Mouse (Mus musculus): Measurements from ENCODE around the gene Hapln2. TPM values are rescaled to one million over a fixed set of nuclear protein-coding genes. Genes with fewer than 3 reads are reported as not detected.

Hapln2 gene
- polyA plus RNA-seq, 1 experiment: not detected

GRCm38 (mm10) chr3:88042661-88043421 is 15.5 kb upstream of the Hapln2 start, which contains the start of gene Gpatch4:
TSS of gene Gpatch4 (plus strand) at chr3:88043108.
- peak within 1 kb of the TSS; percentile 97 for H3K4me3 ChIP-seq (replicated peaks)

GRCm38 (mm10) chr3:88035561-88036293 is 8.3 kb upstream of the Hapln2 start:
- H3K9me3 ChIP-seq: peaks cover 14% of the 10 kb centered on the region
- H3K27me3 ChIP-seq (replicated peaks): peaks cover 46% of the 10 kb centered on the region
- peaks cover 21% of the 10 kb centered on the region for H3K4me1 ChIP-seq
- H3K4me3 ChIP-seq (replicated peaks): peak overlapping the region; percentile 33
- no peak for TF ChIP-seq FLI1 (IDR thresholded peaks at IDR 0.05; ENCODE audit: low read length)
- no peak for TF ChIP-seq GATA1 (IDR thresholded peaks at IDR 0.05; ENCODE audit: borderline replicate concordance, low read length)
- no peaks in the 10 kb centered on the region for H3K36me3 ChIP-seq (replicated peaks; ENCODE audit: low read length)

More at GRCm38 (mm10) chr3:88042661-88043421, 15.5 kb upstream of the Hapln2 start, which contains the start of gene Gpatch4:
- Histone ChIP-seq H3K27me3 (replicated peaks) (peaks cover 18% of the 10 kb centered on the region), H3K36me3 (replicated peaks; ENCODE audit: low read length) (no peaks in the 10 kb centered on the region), H3K9me3 (no peaks in the 10 kb centered on the region), H3K4me1 (peaks cover 34% of the 10 kb centered on the region)
- TF ChIP-seq FLI1 (IDR thresholded peaks at IDR 0.05; ENCODE audit: low read length) (no peak), GATA1 (IDR thresholded peaks at IDR 0.05; ENCODE audit: borderline replicate concordance, low read length) (no peak)

GRCm38 (mm10) chr3:88033506-88033905 is 6.1 kb upstream of the Hapln2 start:
- Histone ChIP-seq H3K4me3 (replicated peaks) (no peak overlapping the region), H3K27me3 (replicated peaks) (peaks cover 47% of the 10 kb centered on the region), H3K4me1 (peaks cover 18% of the 10 kb centered on the region), H3K36me3 (replicated peaks; ENCODE audit: low read length) (no peaks in the 10 kb centered on the region), H3K9me3 (peaks cover 15% of the 10 kb centered on the region)
- no peak for TF ChIP-seq GATA1 (IDR thresholded peaks at IDR 0.05; ENCODE audit: borderline replicate concordance, low read length)
- no peak for TF ChIP-seq FLI1 (IDR thresholded peaks at IDR 0.05; ENCODE audit: low read length)

GRCm38 (mm10) chr3:88030608-88031395 is 3.4 kb upstream of the Hapln2 start:
- TF ChIP-seq GATA1 (IDR thresholded peaks at IDR 0.05; ENCODE audit: borderline replicate concordance, low read length): no peak
- Histone ChIP-seq H3K9me3 (peaks cover 26% of the 10 kb centered on the region), H3K27me3 (replicated peaks) (peaks cover 61% of the 10 kb centered on the region), H3K4me1 (peaks cover 9% of the 10 kb centered on the region), H3K4me3 (replicated peaks) (no peak overlapping the region), H3K36me3 (replicated peaks; ENCODE audit: low read length) (no peaks in the 10 kb centered on the region)

- TF ChIP-seq GATA1 (IDR thresholded peaks at IDR 0.05; ENCODE audit: borderline replicate concordance, low read length): no peak
- no peaks in the 10 kb centered on the region for H3K36me3 ChIP-seq (replicated peaks; ENCODE audit: low read length)
- H3K4me1 ChIP-seq: peaks cover 30% of the 10 kb centered on the region
- no peak overlapping the region for H3K4me3 ChIP-seq (replicated peaks)
- peaks cover 83% of the 10 kb centered on the region for H3K27me3 ChIP-seq (replicated peaks)
- H3K9me3 ChIP-seq: peaks cover 18% of the 10 kb centered on the region
Observed at GRCm38 (mm10) chr3:88026823-88027222, 560 bp downstream of the Hapln2 start.

GRCm38 (mm10) chr3:88023192-88024074 is 4.0 kb downstream of the Hapln2 start:
- peaks cover 80% of the 10 kb centered on the region for H3K27me3 ChIP-seq (replicated peaks)
- TF ChIP-seq FLI1 (IDR thresholded peaks at IDR 0.05; ENCODE audit: low read length): no peak
- no peak for TF ChIP-seq GATA1 (IDR thresholded peaks at IDR 0.05; ENCODE audit: borderline replicate concordance, low read length)
- H3K36me3 ChIP-seq (replicated peaks; ENCODE audit: low read length): no peaks in the 10 kb centered on the region
- peak overlapping the region; percentile 92 for H3K4me3 ChIP-seq (replicated peaks)
- peaks cover 16% of the 10 kb centered on the region for H3K9me3 ChIP-seq
- peaks cover 24% of the 10 kb centered on the region for H3K4me1 ChIP-seq

- TF ChIP-seq GATA1 (IDR thresholded peaks at IDR 0.05; ENCODE audit: borderline replicate concordance, low read length): no peak
- no peak for TF ChIP-seq FLI1 (IDR thresholded peaks at IDR 0.05; ENCODE audit: low read length)
- Histone ChIP-seq H3K4me1 (peaks cover 24% of the 10 kb centered on the region), H3K4me3 (replicated peaks) (peak overlapping the region; percentile 92), H3K9me3 (peaks cover 7% of the 10 kb centered on the region), H3K27me3 (replicated peaks) (peaks cover 81% of the 10 kb centered on the region), H3K36me3 (replicated peaks; ENCODE audit: low read length) (no peaks in the 10 kb centered on the region)
Observed at GRCm38 (mm10) chr3:88022322-88023191, 4.8 kb downstream of the Hapln2 start.

- no peak for TF ChIP-seq FLI1 (IDR thresholded peaks at IDR 0.05; ENCODE audit: low read length)
- no peak for TF ChIP-seq GATA1 (IDR thresholded peaks at IDR 0.05; ENCODE audit: borderline replicate concordance, low read length)
- H3K9me3 ChIP-seq: peaks cover 25% of the 10 kb centered on the region
- no peaks in the 10 kb centered on the region for H3K4me1 ChIP-seq
- peaks cover 45% of the 10 kb centered on the region for H3K27me3 ChIP-seq (replicated peaks)
- H3K4me3 ChIP-seq (replicated peaks): no peak overlapping the region
- H3K36me3 ChIP-seq (replicated peaks; ENCODE audit: low read length): no peaks in the 10 kb centered on the region
Observed at GRCm38 (mm10) chr3:88010634-88011265, 16.6 kb downstream of the Hapln2 start.
